ENCODE assay signal across 15 mouse cellular contexts in the genomic region with DNA sequence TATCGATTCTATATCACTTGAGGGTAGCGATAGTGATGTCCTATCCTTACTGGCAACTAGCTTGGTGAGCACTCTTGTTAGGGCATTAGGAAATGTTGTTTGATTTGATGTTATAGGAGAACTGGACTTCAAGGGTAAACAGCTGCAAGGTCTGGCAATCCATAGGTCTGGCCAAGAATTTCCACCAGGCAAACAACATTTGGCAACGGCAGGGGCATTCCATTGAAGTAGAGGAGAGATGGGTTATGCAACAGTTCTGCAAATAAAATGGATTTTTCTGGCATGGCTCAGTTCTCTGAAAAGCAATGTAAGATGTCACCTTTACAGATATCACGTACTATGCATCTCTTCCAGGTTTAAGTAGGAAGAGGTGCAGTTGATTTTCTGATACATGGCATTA. TPM values are rescaled to one million over a fixed set of nuclear protein-coding genes. Genes with fewer than 3 reads are reported as not detected.
DNase-seq lines count a peak whose midpoint lies in the region; ATAC-seq and TF ChIP-seq lines count a peak whose summit lies in the region.
"Had no signal": no experiment of that assay in that cellular context is flagged by ENCODE, and none has a peak within 500 bp of the region (broad histone marks: within the 10 kb centered on the region; RNA-seq: fewer than 3 reads in every experiment).

No protein-coding gene starts in this region.

- no peak overlapping the region for H3K4me2 ChIP-seq in heart, embryonic 16.5 days (ENCODE audit: low read depth, low read length)
- H3K4me2 ChIP-seq: limb, embryonic 13.5 days; stomach, embryonic 15.5 days had no signal

- no peak for ATAC-seq in heart, embryonic 16.5 days (replicated peaks; ENCODE audit: extremely low read depth, insufficient read depth, low FRiP score)
- ATAC-seq: intestine, embryonic 16.5 days had no signal

- H3K27ac ChIP-seq in layer of hippocampus, adult 2 months, result peak overlapping the region; percentile 18; the same call in 1 of the 2 replicates
- peak overlapping the region; percentile 98 for H3K27ac ChIP-seq in heart, embryonic 16.5 days (ENCODE audit: low read length)
- no peak overlapping the region for H3K27ac ChIP-seq in forebrain, embryonic 10.5 days
- H3K27ac ChIP-seq: limb, embryonic 13.5 days; midbrain, embryonic 10.5 days; stomach, embryonic 15.5 days had no signal

- no peaks in the 10 kb centered on the region for H3K9me3 ChIP-seq in heart, embryonic 16.5 days (replicated peaks; ENCODE audit: control insufficient read depth, low read length)
- no peaks in the 10 kb centered on the region for H3K9me3 ChIP-seq in forebrain, embryonic 10.5 days
- H3K9me3 ChIP-seq: limb, embryonic 13.5 days; midbrain, embryonic 10.5 days; stomach, embryonic 15.5 days had no signal

- TF ChIP-seq CTCF in layer of hippocampus, adult 2 months (conservative IDR thresholded peaks at IDR 0.05), result no peak

- H3K4me1 ChIP-seq in heart, embryonic 16.5 days (ENCODE audit: control insufficient read depth, insufficient read depth, low read length), result peaks cover 43% of the 10 kb centered on the region
- H3K4me1 ChIP-seq in forebrain, embryonic 10.5 days, result no peaks in the 10 kb centered on the region
- H3K4me1 ChIP-seq: midbrain, embryonic 10.5 days had no signal

- no peak overlapping the region for H3K4me3 ChIP-seq in layer of hippocampus, adult 2 months
- H3K4me3 ChIP-seq in heart, embryonic 16.5 days (ENCODE audit: low read length), result no peak overlapping the region
- H3K4me3 ChIP-seq in forebrain, embryonic 10.5 days, result no peak overlapping the region
- H3K4me3 ChIP-seq: limb, embryonic 13.5 days; midbrain, embryonic 10.5 days; stomach, embryonic 15.5 days had no signal

- DNase-seq in layer of hippocampus, adult 2 months (ENCODE audit: low spot score in 2 of 2), result no peak
- DNase-seq in layer of hippocampus, postnatal 10 days (ENCODE audit: low spot score in 2 of 2), result no peak
- DNase-seq in brain, adult 2 months (ENCODE audit: low read depth, low spot score), result peak; percentile 44
- DNase-seq in lung, postnatal 10 days, result peak; percentile 19
- no peak for DNase-seq in forebrain, embryonic 10.5 days (ENCODE audit: extremely low spot score, low spot score)
- no peak for DNase-seq in frontal cortex, postnatal 36 days (ENCODE audit: low spot score in 2 of 2)
- DNase-seq: adrenal gland, postnatal 14 days; kidney, postnatal 14 days; thymus, postnatal 25 days had no signal

- no peaks in the 10 kb centered on the region for H3K36me3 ChIP-seq in heart, embryonic 16.5 days (ENCODE audit: control insufficient read depth, insufficient read depth)
- H3K36me3 ChIP-seq in forebrain, embryonic 10.5 days (replicated peaks), result no peaks in the 10 kb centered on the region
- H3K36me3 ChIP-seq: limb, embryonic 13.5 days; midbrain, embryonic 10.5 days; stomach, embryonic 15.5 days had no signal

- H3K9ac ChIP-seq in heart, embryonic 16.5 days (ENCODE audit: low read length), result no peak overlapping the region
- H3K9ac ChIP-seq: limb, embryonic 13.5 days; stomach, embryonic 15.5 days had no signal

- H3K27me3 ChIP-seq in heart, embryonic 16.5 days (ENCODE audit: control insufficient read depth, insufficient read depth, low read length), result no peaks in the 10 kb centered on the region
- H3K27me3 ChIP-seq in forebrain, embryonic 10.5 days (ENCODE audit: poor library complexity, severe bottlenecking), result no peaks in the 10 kb centered on the region
- H3K27me3 ChIP-seq: CH12.LX; limb, embryonic 13.5 days; stomach, embryonic 15.5 days had no signal

- WGBS in heart, embryonic 16.5 days, result 59% methylated on average over 4 of the region's 4 CpGs
- WGBS in forebrain, embryonic 10.5 days, result 94% methylated on average over 4 of the region's 4 CpGs

RNA-seq across cellular contexts. Expression of gene Slc16a1, which starts 36.8 kb away (rescaled TPM):
- total RNA-seq in layer of hippocampus, adult 2 months (2021), result 10 to 100 TPM; 20.8 to 22.0 TPM
- 10 to 100 TPM; 76.3 to 82.4 TPM for total RNA-seq in layer of hippocampus, postnatal 10 days (2021)
- 79.9 and 84.1 TPM in 2 replicates for polyA plus RNA-seq in heart, embryonic 16.5 days (2015; fragmentation: Nextera tagmentation; extraction: Ambion mirVana)
- 57.3 and 60.0 TPM in 2 replicates for polyA plus RNA-seq in forebrain, embryonic 10.5 days (2016; fragmentation: Nextera tagmentation; extraction: Ambion mirVana)

Comparison
In these comparisons a context has a peak if more than half of its experiments do, and no peak if none do; other contexts are left out.
1. DNase-seq: peak in brain, adult 2 months (single experiment) and lung, postnatal 10 days (single experiment); none in layer of hippocampus, adult 2 months (0 of 2), layer of hippocampus, postnatal 10 days (0 of 2), forebrain, embryonic 10.5 days (single experiment) and frontal cortex, postnatal 36 days (0 of 2).